Mouse (Mus musculus) kidney, adult 11 months (tissue): ENCODE results near the gene Pex1.
"Not testable (repeated sequence)": the region's sequence is repeated elsewhere in the genome, so short reads cannot be mapped to it uniquely, and the experiment has no call there.

Experiments
- DNase-seq: peaks from one replicate; pipeline ENCODE4 v3.0.0; 2022

The Pex1 gene

GRCm38 (mm10) chr5:3645326-3645725 lies 49.5 kb downstream of the Pex1 start:
- no peak for DNase-seq

- DNase-seq: no peak
Measured at GRCm38 (mm10) chr5:3646539-3646938, 50.7 kb downstream of the Pex1 start.

- peak; percentile 37 for DNase-seq
Measured at GRCm38 (mm10) chr5:3646991-3647707, 51.3 kb downstream of the Pex1 start.

GRCm38 (mm10) chr5:3647708-3648121 lies 51.8 kb downstream of the Pex1 start:
- peak; percentile 94 for DNase-seq

- no peak for DNase-seq
Measured at GRCm38 (mm10) chr5:3648206-3648848, 52.5 kb downstream of the Pex1 start.

- no peak for DNase-seq
Measured at GRCm38 (mm10) chr5:3648849-3649210, 53.0 kb downstream of the Pex1 start.

- no peak for DNase-seq
Measured at GRCm38 (mm10) chr5:3650881-3651280, 55.0 kb downstream of the Pex1 start, which contains the start of gene Tmbim7. Tmbim7 (plus strand) TSS chr5:3651181.

- no peak for DNase-seq
Measured at GRCm38 (mm10) chr5:3651621-3652020, 55.8 kb downstream of the Pex1 start.

- not testable (repeated sequence) for DNase-seq
Measured at GRCm38 (mm10) chr5:3652903-3653575, 57.2 kb downstream of the Pex1 start.

GRCm38 (mm10) chr5:3653801-3654200 lies 57.9 kb downstream of the Pex1 start:
- DNase-seq: no peak

GRCm38 (mm10) chr5:3657085-3657484 lies 61.2 kb downstream of the Pex1 start, which contains the start of gene Gatad1:
Gatad1 (minus strand) TSS chr5:3657185.
- no peak for DNase-seq

GRCm38 (mm10) chr5:3665225-3665624 lies 69.4 kb downstream of the Pex1 start:
- DNase-seq: no peak

GRCm38 (mm10) chr5:3666585-3666984 lies 70.7 kb downstream of the Pex1 start:
- DNase-seq: no peak

GRCm38 (mm10) chr5:3669938-3670554 lies 74.2 kb downstream of the Pex1 start:
- DNase-seq: no peak
